Comparison of ENCODE assay signal across 23 mouse cellular contexts in the genomic region with DNA sequence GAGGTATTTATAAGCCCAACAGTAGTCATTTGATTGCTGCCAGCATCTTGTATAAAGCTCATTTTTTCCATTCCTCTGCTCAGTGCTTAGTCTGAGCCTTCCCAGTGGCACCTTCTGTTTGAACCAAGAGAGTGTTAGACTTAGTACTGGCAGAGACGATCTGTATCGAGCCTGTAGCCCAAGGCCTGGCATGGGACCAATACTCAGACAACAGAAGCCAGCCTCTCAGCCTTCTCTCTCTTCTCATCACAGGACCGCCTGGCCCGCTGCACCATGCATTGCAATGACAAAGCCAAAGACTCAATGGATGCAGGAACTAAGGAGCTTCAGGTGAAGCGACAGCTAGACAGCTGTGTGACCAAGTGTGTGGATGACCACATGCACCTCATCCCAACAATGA. TPM values are rescaled to one million over a fixed set of nuclear protein-coding genes. Genes with fewer than 3 reads are reported as not detected.
"Had no signal": no experiment of that assay in that cellular context is flagged by ENCODE, and none has a peak within 500 bp of the region (broad histone marks: within the 10 kb centered on the region; RNA-seq: fewer than 3 reads in every experiment).

No protein-coding gene starts in this region.

- H3K27me3 ChIP-seq: limb, embryonic 13.5 days; liver, embryonic 12.5 days; liver, embryonic 15.5 days; lung, embryonic 15.5 days; neural tube, embryonic 12.5 days; neural tube, embryonic 15.5 days; stomach, embryonic 15.5 days had no signal

- H3K4me3 ChIP-seq: layer of hippocampus, adult 2 months; limb, embryonic 10.5 days; limb, embryonic 13.5 days; liver, embryonic 12.5 days; liver, embryonic 15.5 days; lung, embryonic 15.5 days; neural tube, embryonic 12.5 days; neural tube, embryonic 15.5 days; stomach, embryonic 15.5 days had no signal

- DNase-seq: kidney, adult 2 months; kidney, postnatal 25 days; layer of hippocampus, adult 9-11 months; liver; lung, adult 18-20 months; lung, postnatal 14 days; lung, postnatal 4 days; midbrain, embryonic 14.5 days; spleen, adult 18-20 months; thymus, adult 18-20 months; thymus, postnatal 36 days had no signal

- H3K27ac ChIP-seq: kidney, postnatal 0 days; layer of hippocampus, adult 2 months; limb, embryonic 10.5 days; limb, embryonic 13.5 days; liver, embryonic 12.5 days; liver, embryonic 15.5 days; lung, embryonic 15.5 days; neural tube, embryonic 12.5 days; neural tube, embryonic 15.5 days; stomach, embryonic 15.5 days had no signal

RNA-seq across cellular contexts. Expression of gene Gm44790, which starts 58.0 kb away (rescaled TPM):
- polyA plus RNA-seq: kidney, embryonic 14.5 days; kidney, postnatal 0 days; limb, embryonic 10.5 days; limb, embryonic 13.5 days; liver, embryonic 12.5 days; liver, embryonic 15.5 days; midbrain, embryonic 11.5 days; midbrain, embryonic 14.5 days; neural tube, embryonic 12.5 days; neural tube, embryonic 15.5 days; stomach, embryonic 15.5 days had no signal
